Mouse (Mus musculus) erythroblast, embryonic 14.5 days (primary cell): ENCODE measurements around the gene Sidt2. TPM values are rescaled to one million over a fixed set of nuclear protein-coding genes. Genes with fewer than 3 reads are reported as not detected.

Experiments
- H3K27me3 ChIP-seq: 2 replicates; pipeline ENCODE4 v1.6.1; 2012; ENCODE audit warnings: inconsistent platforms; ENCODE audit not compliant: control insufficient read depth
- H3K36me3 ChIP-seq: 2 replicates; pipeline ENCODE4 v1.6.1; 2012; ENCODE audit warnings: mild to moderate bottlenecking, inconsistent platforms; ENCODE audit not compliant: control insufficient read depth
- H3K4me1 ChIP-seq: 2 replicates; pipeline ENCODE4 v1.6.1; 2012; ENCODE audit warnings: inconsistent platforms; ENCODE audit not compliant: control insufficient read depth
- H3K4me3 ChIP-seq: replicated peaks from 2 replicates; pipeline ENCODE3; 2012; ENCODE audit warnings: moderate library complexity, mild to moderate bottlenecking, inconsistent platforms
- H3K9me3 ChIP-seq: 2 replicates; pipeline ENCODE4 v1.6.1; 2012; ENCODE audit warnings: low read length, inconsistent platforms, mixed read lengths; ENCODE audit not compliant: control insufficient read depth
- GATA1 ChIP-seq: IDR thresholded peaks from 2 replicates; pipeline ENCODE4 v1.6.1; 2012; ENCODE audit warnings: low read length, inconsistent platforms, mixed read lengths
- TAL1 ChIP-seq: IDR thresholded peaks from 3 replicates; pipeline ENCODE4 v1.6.1; 2012; ENCODE audit warnings: low read length, inconsistent platforms, mixed read lengths
- polyA plus RNA-seq: library from polyadenylated mRNA; stranded (reverse); fragments of >175 nt; gene quantifications from 2 replicates; pipeline ENCODE4 v1.2.3, GENCODE M21; 2012

The Sidt2 gene
- polyA plus RNA-seq, 1 experiment: 2.4 TPM

DNA sequence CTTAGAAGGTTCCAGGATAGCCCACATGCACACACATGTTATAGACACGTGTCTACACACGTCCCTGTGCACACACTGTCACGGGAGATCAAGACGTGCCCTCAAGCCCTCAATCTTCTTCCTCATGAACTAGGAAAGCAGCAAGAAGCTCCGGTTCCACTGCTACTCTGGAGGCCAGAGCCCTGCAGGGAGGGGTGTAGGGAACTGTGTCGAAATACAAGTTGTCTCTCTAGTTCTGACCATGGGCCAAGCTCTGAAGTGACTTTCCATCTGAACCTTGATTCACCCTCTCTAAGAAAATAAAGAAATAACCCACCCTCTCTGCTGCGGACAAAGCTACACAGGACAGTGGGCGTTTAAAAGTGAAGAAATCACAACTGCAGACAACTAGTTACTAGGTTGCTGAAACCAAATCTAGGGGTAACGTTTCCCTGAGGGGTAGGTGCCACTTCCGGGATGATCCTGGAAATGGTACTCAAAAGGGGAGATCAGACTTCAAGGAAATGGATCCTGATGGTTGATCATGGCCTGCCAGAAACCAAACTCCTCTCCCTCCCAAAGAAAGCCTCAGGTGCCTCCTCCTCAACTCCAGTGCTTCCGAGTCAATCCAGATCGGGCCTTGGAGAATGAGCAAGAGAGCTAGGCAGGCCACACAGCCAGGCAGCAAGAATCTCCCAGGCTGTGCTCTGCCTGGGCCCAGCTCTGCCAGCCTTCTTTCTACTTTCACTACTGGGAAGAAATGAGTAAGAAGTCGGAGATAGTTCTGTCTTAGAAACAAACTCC is 1.4 kb downstream of the Sidt2 start:
- Histone ChIP-seq H3K27me3 (no peaks in the 10 kb centered on the region), H3K4me1 (peaks cover 39% of the 10 kb centered on the region), H3K4me3 (peak overlapping the region; percentile 92), H3K9me3 (no peaks in the 10 kb centered on the region), H3K36me3 (peaks cover 51% of the 10 kb centered on the region)
- TF ChIP-seq GATA1 (no peak), TAL1 (no peak)

DNA sequence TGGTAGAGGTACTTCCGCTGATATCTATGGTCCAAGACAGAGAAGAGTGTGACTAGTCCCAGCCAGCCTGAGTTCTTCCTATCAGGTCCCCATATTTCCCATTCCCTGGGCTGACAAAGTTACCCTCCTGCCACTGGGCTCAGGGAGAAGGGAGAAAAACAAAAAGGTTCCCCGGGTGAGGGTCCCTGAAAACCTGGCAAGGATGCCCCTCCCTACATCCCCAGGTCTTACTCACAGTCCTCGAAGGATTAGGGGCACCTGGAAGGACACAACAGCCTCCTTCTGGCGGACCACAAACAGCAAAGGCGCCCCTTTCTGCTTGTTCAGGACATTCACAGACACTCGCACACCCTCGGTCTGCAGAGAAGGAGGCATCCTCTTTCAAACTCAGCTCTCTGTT is 2.2 kb downstream of the Sidt2 start:
- H3K27me3 ChIP-seq: no peaks in the 10 kb centered on the region
- no peaks in the 10 kb centered on the region for H3K9me3 ChIP-seq
- peaks cover 56% of the 10 kb centered on the region for H3K36me3 ChIP-seq
- TF ChIP-seq TAL1: no peak
- TF ChIP-seq GATA1: no peak
- peak overlapping the region; percentile 92 for H3K4me3 ChIP-seq
- H3K4me1 ChIP-seq: peaks cover 39% of the 10 kb centered on the region

DNA sequence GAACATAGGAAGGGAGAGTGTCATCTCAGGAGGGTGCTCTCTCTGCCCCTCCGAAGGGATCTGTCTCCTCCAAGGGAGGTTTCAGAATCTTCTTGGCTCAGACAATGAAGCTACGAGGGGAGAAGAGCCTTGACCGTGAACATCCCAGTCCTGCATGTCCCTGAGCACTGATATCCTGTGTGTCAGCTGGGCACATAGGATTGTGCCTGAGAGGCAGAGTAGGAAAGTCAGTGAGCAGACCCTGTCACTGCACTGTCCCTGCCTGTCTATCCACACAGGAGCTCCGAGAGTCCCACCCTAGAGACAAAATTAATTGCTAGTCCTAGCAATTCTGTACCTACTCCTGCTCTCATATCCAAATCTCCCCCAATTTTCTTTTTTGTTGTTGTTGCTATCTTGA is 3.0 kb downstream of the Sidt2 start:
- Histone ChIP-seq H3K9me3 (no peaks in the 10 kb centered on the region), H3K27me3 (no peaks in the 10 kb centered on the region), H3K36me3 (peaks cover 62% of the 10 kb centered on the region), H3K4me1 (peaks cover 40% of the 10 kb centered on the region), H3K4me3 (no peak overlapping the region)
- TF ChIP-seq TAL1 (no peak), GATA1 (no peak)

- H3K4me3 ChIP-seq: no peak overlapping the region
- peaks cover 31% of the 10 kb centered on the region for H3K9me3 ChIP-seq
- no peaks in the 10 kb centered on the region; the same call in 1 of the 2 replicates for H3K27me3 ChIP-seq
- TF ChIP-seq GATA1 (no peak), TAL1 (no peak)
- peaks cover 97% of the 10 kb centered on the region for H3K36me3 ChIP-seq
- H3K4me1 ChIP-seq: peaks cover 46% of the 10 kb centered on the region
Measured at GRCm38 (mm10) chr9:45946872-45947183, 8.2 kb downstream of the Sidt2 start.

- H3K4me3 ChIP-seq: no peak overlapping the region
- H3K9me3 ChIP-seq: peaks cover 31% of the 10 kb centered on the region
- TF ChIP-seq GATA1: no peak
- no peak for TF ChIP-seq TAL1
- H3K36me3 ChIP-seq: peaks cover 97% of the 10 kb centered on the region
- H3K27me3 ChIP-seq: no peaks in the 10 kb centered on the region; the same call in 1 of the 2 replicates
- H3K4me1 ChIP-seq: peaks cover 51% of the 10 kb centered on the region
Measured at GRCm38 (mm10) chr9:45946182-45946871, 8.7 kb downstream of the Sidt2 start.

DNA sequence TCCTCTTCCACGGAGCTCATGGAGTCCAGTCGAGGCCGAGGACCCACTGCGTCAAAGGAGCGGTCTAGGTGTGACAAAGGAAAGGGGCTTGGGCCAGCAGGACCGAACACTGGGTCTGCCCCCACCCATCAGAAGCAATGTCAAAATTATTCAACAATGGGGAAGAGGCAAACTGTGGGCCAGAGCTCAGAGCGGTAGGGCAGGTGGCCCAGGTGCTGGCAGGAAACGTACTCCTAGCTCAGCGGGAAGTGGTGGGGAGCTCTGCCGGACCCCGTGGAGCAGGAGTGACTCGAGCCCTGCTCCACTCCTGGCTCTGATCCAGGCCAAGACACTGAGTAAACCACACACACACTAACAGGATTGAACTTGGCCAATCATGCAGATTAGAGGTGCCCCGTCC is 9.3 kb downstream of the Sidt2 start:
- Histone ChIP-seq H3K9me3 (peaks cover 31% of the 10 kb centered on the region), H3K27me3 (no peaks in the 10 kb centered on the region; the same call in 1 of the 2 replicates), H3K4me1 (peaks cover 55% of the 10 kb centered on the region), H3K36me3 (peaks cover 100% of the 10 kb centered on the region), H3K4me3 (no peak overlapping the region)
- TF ChIP-seq GATA1 (no peak), TAL1 (no peak)

DNA sequence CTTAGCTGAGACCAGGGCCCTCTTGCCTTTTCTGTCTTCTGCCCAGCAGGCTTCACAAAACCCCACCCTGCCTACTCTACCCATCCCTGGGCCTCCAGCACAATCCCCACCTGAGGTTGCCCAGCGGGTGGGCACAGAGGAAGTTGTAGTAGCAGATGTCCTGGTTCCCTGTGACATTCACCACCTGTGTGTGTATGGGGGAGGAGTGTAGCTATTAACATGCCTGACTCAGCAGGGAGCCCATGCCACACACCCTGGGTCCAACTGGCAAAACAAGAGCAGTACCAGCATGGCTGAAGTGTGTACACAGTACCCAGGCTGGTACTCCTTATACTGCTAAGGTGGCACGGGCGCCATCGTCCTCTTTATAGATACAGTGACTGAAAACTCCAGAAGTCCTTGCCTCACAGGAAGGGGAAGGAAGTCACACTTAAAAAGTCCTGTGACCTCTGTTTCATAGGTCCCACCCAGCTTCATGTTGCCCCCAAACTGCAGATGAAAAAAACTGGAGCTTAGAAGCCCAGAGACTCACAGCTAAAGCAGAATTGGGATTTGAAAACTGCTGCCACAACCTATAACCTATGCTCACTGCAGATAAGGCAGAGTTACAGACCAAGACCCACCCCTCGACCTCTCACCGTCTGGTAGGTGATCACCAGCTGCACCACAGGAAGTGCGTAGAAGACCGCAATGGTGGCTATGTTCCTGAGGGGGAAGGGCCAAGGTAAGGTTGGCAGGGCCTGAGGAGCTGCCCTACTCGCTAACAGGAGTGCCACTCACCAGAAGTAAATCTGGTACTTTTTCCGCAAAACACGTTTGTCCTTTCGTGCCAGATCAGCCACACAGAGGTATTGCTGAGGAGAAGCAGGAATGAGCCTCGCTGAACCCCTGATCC is 10.3 kb downstream of the Sidt2 start:
- peaks cover 53% of the 10 kb centered on the region for H3K4me1 ChIP-seq
- no peaks in the 10 kb centered on the region; the same call in 1 of the 2 replicates for H3K27me3 ChIP-seq
- no peak overlapping the region for H3K4me3 ChIP-seq
- H3K9me3 ChIP-seq: peaks cover 31% of the 10 kb centered on the region
- no peak for TF ChIP-seq GATA1
- no peak for TF ChIP-seq TAL1
- peaks cover 97% of the 10 kb centered on the region for H3K36me3 ChIP-seq

DNA sequence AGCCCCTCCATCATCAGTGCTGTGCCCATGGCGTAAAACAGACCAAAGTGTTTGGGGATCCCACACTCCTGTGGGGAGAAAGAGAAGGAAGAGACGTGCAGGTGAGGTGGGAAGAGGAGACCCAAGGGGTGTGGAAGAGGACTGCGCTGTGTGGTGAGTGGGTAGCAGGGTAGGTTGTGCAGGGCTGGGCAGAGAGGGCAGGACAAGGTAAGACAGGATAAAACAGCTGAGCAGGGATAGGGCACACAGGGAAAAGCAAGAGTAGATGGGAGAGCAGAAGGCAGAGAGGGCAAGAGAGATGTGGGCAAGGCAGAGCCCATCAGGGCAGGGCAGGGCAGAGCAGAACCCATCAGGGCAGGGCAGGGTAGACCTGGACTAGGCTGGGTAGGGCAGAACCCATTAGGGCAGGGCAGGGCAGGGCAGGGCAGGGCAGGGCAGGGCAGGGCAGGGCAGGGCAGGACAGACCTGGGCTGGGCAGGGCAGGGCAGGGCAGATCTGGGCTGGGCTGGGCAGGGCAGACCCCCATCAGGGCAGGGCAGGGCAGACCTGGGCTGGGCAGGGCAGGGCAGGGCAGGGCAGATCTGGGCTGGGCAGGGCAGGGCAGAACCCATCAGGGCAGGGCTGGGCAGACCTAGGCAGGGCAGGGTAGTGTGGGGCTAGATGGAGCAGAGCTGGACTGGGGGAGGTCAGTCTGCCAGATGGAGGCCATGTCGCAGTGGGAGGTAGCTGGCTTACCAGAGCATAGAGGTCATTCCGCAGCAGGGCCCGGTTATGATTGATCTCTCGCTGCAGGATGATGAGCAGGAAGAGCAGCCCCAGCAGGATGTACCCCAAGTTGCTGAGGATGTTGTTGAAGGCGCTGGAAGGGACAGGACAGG is 11.2 kb downstream of the Sidt2 start:
- Histone ChIP-seq H3K36me3 (peaks cover 97% of the 10 kb centered on the region), H3K4me3 (no peak overlapping the region), H3K9me3 (peaks cover 31% of the 10 kb centered on the region), H3K27me3 (no peaks in the 10 kb centered on the region; the same call in 1 of the 2 replicates), H3K4me1 (peaks cover 53% of the 10 kb centered on the region)
- TF ChIP-seq TAL1 (no peak), GATA1 (no peak)
